Mouse (Mus musculus): ENCODE measurements around the gene Zfp36l2.
"Not testable (repeated sequence)": the region's sequence is repeated elsewhere in the genome, so short reads cannot be mapped to it uniquely, and the experiment has no call there.

Gene Zfp36l2

DNA sequence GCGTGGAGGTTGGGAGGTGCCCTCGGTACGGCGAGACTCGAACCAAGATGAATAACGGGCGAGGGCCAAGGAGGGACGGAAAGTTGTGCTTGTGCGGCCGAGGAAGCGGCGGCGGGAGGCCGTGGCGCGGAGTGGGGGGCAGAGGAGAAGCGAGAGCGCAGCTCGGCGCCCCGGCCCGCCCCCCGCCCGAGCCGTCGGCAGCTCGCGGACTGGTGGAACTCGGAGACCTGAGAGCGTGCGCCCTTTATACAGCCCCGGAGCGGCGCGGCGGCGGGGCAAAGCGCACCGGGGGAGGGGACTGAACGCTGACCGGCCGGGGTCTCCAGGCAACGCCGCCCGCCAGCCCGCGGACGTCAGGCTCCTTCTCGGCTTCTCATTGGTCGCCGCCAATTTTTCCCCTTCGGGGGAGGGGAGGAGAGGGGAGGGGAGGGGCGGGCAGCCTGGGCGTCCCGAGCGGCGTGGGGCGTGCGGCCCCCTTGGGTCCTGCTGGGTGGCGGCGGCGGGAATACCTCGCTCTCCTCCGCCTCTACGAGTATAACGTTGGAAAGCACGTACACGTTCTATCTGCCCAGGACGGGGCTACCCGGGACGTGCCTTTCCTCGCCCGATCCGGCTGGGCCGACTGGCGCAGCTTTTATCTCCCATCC lies at the start of gene Zfp36l2:
Gene Zfp36l2, minus strand, starts transcription at position 221 of the 647 bp plus-strand sequence.
- DNase-seq = peak; percentile 50 to 53

DNA sequence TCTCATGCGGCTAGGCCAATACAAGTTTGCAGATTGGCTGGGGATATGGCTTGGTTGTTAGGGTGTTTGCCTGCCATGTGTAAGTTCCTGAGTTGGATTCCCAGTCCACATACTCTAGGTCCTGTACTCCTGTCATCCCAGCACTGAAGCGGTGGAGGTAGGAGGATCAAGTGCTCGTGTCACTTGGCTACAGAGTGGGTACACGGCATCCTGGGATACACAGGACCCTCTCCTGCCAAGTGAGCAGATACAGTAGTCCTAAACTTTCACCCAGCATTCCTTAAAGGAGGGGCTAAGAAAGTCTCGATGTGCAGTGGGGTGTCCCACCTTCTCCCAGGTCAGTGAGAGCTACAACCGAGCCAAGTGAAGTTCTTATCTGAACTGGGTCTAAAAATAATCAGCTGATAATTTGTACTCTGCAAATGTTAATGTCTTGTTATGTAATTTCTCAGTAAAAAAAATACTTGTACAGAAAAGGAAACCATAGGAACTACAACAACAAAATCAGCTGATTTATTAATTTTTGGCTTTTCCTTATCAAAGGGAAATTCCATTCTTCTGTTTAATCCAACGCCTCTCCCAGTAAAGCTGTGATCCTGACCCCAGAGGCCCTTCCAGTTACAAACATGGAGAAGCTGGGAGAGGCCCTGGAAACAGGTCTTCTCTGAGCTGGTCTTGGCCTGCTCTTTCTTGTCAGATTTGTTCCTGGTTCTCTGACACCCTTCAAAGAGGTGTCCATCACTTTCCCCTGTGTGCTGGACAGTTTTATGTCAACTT lies 49.2 kb upstream of the Zfp36l2 start:
- DNase-seq = no peak

DNA sequence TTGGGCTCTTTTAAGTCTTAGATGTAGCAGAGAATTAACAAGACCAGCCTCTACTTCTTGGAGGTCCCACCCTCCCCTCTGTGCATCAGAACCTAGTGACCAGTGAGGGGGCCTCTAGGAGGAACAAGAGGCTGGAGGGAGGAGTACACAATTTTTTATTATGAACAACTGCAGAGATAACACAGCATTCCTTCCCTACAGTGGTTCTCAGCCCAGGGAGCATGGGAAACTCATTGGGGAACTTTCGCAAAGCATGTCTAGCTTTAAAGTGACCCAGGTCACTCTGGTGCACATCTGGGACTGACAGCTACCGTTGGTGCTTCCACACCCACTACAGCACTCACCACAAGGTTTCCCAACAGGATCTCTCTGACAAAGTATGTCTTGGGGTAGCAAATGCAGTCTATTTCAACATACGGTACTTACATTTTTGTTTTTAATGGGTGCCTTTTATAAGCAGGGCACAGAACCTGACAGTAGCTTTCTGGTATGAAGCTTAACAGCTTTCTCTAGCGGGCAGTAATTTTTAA lies 47.7 kb upstream of the Zfp36l2 start:
- no peak for DNase-seq

DNA sequence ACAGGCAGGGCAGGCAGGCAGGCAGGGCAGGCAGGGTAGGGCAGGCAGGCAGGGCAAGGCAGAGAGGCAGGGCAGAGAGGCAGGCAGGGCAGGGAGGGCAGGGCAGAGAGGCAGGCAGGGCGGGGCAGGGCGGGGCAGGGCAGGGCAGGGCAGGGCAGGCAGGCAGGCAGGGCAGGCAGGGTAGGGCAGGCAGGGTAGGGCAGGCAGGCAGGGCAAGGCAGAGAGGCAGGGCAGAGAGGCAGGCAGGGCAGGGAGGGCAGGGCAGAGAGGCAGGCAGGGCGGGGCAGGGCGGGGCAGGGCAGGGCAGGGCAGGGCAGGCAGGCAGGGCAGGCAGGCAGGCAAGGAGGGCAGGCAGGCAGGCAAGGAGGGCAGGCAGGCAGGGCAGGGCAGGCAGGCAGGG lies 47.0 kb upstream of the Zfp36l2 start:
- DNase-seq = not testable (repeated sequence)

DNA sequence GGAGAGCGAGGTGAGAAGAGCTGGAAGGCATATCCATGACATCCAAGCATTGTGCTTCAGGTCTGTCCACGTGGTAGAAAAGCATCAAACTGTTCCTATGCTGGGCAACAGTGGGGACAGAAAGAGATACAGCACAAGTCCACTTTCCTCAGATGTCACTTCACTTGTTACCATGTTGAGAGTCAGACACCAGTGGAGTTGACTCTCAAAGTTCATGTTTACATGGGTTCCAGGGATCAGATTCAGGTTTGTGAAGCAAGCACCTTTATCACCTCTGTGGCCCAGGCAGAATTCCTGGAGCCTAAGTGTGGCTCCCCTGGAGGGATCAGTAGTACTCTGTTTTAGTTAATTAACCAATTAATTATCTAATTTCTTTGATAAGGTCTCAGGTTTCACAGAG lies 46.0 kb upstream of the Zfp36l2 start:
- DNase-seq = no peak

DNA sequence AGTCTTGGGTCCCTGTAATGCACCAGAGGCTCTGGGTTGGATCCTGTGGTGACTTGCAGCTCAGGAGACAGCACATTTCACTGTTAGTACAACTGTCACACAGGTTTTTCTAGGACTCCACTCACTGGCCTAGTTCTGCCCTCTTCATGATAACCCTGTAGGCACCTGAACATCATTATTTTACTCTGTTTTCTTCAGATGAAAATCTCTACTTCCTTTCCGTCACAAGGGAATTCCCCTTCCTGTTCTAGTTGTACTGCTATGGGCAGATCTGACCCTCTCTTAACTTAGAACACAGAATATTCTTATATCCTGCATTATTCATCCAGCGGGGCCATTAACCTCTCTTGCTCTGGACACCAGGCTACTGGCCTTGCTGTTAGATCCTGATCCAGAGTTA lies 43.6 kb upstream of the Zfp36l2 start:
- no peak for DNase-seq

DNA sequence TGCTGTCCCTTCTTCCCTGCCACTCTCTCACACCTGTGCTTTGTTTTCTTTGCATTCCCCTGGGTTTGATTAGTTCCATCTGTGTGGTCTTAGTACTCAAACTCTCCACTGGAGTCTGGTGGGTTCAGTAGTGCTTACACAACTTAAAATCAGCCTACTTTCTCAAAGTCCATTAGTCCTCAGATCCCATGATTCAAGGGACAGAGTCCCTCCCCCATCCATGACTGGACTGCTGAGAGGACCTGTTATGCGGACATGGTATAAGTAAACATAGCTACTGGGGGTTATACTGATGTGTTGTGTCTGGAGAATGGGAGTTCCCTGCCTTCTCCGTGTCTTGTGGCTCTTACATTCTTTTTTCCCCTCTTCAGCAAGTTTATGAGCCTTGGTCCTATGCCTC lies 40.5 kb upstream of the Zfp36l2 start:
- no peak for DNase-seq

DNA sequence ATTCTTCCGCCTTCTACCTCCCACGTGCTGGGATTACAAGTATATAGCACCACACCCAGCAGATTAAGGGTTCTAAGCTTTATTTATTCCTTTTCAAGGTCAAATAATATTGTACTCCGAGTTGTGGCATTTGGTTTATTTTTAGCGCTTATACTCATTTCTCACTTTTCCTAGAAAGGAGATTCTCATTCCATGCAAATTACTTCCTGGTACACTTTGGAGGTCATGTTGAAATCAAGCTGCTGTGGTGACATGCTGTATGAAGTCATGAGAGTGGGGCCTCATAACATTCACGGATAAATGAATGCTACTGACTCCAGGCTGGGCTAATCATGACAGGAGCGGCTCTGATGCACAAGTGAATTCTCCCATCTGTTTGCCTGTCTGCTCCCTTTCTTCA lies 38.9 kb upstream of the Zfp36l2 start:
- DNase-seq = no peak

DNA sequence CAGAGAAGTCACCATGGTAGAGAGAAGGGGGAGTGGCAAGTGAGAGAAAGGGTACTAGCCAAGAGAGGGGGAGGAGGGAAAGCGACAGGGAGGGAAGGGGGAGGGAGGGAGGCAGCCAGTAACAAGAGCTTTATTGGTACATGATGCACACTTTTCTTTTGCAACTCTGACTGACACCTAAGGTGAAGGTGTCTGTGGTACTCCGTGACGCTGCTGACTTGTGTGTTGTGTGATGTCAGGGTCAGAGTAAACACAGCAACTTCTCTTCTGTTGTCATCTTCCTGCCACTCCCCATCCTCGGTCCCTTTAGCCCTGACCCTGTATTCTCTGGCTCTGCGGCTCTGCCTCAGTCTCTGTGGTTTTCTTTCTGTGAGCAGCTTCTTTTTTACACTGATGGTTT lies 38.5 kb upstream of the Zfp36l2 start:
- DNase-seq = no peak

DNA sequence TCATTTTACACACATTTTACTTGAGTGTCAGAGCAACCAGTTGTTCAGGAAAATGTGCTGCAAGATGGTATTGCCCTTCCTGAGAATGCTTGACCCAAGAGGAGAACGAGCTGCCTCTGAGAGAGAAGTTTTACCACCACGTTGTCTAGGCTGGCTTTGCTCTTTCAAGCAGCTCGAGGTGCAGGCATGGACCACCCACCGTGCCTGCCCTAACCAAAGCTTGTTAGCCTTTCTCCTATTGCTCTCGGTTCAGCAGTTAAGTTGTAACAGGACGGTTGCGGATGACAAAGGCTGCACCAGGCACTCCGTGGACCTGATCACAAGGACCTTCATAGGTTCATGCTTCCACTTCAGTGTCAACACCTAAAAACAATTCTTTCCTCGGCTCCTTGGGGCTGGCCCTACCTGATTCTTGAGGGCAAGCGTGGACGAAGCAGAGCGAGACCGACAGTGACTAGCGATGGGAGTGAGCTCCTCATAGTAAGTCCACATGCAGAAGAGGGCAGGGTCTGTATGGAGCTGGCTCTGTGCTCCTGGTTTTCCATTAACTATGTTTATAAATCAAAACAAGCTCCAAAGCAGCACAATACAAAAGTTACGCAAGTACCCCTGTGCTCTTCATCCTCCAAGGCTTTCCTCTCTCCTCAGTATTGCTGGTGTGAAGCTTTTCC lies 36.6 kb upstream of the Zfp36l2 start:
- DNase-seq = no peak

DNA sequence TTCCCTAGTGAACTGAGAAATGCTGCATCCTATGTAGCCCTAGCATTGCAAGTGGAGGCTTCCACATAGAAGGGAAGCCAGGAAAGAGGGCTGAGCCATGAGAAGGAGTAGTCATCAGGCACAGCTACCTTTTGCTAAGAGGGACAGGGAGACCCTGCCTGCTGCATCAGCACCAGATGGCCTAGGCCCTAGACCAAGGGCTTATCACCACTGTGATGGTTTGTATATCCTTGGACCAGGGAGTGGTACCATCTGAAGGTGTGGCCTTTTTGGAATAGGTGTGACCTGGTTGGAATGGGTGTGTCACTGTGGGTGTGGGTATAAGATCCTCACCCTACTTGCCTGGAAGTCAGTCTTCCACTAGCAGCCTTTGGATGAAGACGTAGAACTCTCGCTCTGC lies 31.1 kb upstream of the Zfp36l2 start:
- DNase-seq = not testable (repeated sequence)

DNA sequence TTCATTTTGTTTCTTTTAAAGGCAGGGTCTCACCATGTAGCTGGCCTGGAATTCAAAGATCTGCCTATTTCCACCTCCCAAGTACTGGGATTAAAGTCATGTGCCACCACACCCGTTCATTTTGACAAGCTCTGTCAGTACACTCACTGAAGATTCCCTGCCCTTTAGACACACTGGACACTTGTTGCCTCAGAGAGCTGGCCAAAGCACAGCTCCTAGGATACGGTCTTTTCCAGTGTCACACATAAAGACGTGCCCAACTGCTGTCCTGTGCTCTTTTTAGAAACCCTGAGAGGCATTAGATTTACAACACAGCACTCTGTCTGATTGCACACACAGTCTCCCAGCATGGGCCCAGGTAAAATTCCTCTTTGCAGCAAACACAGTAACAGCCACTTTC lies 29.9 kb upstream of the Zfp36l2 start:
- DNase-seq = no peak

DNA sequence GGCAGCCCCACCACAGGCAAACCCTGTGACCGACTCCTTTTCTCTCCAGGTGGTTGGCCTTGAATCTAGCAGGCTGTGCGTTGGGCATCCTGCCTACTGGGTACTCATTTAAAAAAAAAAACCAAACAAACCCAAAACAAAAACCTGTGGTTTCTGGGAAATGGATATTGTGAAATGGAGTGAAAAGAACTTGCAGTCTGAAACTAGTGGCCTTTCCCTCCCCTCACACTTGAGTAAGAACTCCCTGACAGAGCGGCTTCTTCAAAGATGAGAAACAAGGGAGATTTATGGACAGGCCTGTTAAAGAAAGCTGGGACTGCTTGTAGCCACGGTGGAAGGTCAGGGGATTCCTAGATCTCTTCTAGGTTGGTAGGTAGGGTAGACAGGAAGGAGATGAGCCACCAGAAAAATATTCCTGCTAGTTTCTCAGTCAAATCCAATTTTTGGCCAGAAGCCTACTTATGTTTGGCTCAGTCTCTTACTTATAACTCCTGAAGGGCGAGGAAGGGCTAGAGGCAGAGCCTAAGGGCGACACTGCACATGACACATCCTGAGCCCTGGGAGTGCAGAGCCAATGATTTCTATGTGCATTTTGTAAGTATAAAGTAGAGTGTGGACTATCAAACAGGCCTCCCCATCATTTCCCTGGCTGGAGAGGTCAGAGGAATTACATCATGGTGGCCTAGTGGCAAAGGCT lies 27.7 kb upstream of the Zfp36l2 start:
- peak in 1 of 2 experiments; percentile 12 for DNase-seq

DNA sequence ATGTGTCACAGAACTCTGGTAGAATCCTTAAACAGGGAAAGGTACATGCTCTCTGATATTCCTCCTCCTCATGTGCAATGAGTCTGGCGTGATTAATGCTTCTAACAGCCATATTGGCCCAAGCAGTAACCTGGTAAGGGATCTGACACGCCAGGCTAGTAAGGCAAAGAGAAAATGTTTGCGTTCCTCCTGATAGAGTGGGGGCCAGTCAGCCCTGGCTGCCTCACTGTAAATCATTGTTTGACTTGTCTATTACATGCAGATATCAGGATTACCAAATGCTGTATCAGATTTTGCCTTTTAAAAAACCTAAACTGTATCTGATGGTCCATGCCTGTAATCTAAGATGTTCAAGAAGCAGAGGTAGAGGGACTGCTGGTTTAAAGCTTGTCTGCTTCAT lies 25.7 kb upstream of the Zfp36l2 start:
- DNase-seq = no peak

DNA sequence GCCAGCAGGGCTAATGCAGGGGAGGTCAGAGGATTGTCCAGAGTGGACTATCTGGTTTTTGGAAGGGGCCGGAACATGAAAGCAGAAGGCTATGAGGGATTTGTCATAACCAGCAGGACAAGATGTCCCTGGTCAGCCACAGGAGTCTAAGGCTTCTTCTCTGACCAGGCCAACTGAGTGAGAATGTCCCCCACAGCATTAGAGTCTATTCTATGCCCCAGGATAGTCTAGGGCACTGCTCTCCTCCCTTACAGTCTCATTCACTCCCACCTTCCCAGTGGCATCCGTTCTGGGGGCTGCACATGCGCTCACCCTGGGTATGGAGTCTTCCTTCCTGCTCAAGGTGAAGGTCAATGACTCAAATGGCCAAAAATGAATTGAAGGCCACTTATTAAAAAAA lies 19.9 kb upstream of the Zfp36l2 start:
- DNase-seq = no peak

DNA sequence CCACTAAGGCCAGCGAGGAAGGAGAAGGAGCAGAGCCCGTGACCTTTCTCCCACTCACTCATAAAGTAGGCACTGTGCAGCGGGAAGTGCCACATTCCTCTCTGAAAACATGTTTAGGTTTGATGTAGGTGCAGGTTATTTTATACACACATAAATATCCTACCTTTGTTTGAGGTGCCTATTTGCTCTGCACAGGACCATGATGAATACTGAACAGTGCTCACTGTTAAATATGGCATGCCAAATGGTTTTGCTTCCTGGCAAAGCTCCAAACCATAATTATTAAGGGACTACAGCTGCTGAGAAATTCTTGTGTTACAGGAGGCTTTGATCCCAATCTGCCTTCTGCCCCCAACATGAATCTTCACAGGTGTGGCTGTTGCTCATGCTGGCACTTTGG lies 18.5 kb upstream of the Zfp36l2 start:
- no peak for DNase-seq

DNA sequence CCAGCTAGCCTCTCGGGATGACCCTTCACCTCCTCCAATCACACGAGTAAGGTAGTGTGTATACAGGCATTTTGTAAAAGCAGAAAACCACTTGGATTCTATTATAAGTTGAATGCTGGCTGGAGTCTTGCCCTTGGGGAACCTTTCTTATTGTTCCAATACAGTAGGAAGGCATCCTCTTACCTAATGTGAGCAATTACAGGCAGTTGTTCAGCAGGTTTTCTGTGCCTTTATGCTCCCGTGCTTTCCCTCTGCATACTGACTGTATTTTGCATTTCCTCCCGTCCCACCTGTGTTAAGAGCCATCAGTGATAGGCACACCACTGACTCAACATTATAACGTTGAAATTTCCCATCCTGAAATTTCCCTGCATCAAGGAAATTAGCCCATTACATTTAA lies 17.2 kb upstream of the Zfp36l2 start:
- no peak for DNase-seq

DNA sequence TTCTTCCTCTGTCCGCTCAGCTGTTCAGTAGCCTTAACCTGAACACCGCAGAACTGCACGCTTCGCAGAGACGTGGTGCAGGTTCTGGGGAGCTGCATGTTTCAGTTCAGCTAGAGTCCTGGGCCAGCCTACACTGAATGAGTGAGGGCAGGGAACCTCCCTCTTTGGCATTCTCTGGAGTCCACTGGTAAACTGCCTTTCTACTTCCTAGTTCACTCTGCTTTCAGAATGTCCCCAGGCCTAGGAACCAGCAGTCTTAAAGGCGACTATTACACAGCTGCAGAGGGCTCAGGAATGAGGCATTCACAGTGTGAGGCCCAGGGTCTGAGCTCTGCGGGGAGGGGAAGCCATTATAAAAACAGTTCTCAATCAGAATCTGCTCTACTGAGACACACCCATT lies 15.6 kb upstream of the Zfp36l2 start:
- DNase-seq = no peak

DNA sequence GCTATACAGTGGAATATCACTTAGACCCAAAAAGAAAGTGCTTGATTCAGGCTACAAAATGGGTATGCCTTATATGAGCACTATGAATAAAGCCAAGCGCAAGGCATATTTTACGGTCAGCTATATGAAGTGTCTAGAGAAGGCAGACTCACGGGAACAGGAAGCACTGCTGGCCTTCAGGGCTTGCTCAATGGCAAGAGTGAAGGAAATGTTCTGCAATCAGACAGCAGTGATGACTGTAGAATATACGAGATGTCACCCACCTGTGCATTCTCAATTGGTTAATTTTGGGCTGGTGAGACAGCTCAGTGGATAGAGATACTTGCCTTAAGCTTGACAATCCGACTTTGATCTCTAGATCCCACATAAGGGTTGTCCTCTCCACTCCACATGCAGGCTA lies 13.4 kb upstream of the Zfp36l2 start:
- no peak for DNase-seq

DNA sequence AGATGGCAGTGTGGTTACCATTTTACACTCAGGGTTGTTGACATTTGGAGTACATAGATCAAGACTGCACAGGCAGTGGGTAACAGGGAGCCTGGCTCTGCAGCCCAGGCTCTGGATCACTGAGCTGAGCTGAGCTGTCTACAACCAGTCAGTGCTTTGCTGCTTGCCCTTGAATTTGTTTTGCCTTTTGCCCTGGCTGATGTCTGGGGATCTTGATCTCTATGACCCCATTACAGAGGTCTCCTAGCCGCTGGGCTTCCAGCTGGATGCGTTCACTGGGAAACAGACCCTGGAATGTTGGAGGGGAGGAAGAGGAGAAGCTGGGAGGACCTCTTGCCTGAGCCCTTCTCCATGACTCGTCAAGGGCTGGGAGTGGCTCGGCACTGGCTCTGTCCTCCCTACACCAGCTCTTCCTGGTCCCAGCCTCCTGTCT lies 10.2 kb upstream of the Zfp36l2 start:
- DNase-seq = no peak

DNA sequence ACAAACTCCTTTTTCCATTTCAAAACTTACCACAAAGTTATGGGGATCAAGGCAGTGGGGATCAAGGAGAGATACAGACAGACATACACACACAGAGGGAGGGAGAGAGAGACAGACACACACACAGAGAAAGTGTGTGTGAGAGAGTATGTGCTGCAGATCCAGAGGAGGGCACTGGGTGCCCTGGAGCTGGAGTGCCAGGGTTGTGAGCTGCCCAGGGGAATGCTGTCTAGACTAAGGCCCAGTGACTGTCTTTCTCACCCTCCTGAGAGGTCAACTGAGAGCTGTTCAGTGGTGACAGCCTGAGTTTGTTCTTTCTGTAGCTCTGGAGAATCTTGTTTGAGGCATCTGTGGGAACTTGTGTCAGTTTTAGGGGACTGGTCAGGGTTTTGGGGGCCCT lies 8.6 kb upstream of the Zfp36l2 start:
- no peak for DNase-seq

DNA sequence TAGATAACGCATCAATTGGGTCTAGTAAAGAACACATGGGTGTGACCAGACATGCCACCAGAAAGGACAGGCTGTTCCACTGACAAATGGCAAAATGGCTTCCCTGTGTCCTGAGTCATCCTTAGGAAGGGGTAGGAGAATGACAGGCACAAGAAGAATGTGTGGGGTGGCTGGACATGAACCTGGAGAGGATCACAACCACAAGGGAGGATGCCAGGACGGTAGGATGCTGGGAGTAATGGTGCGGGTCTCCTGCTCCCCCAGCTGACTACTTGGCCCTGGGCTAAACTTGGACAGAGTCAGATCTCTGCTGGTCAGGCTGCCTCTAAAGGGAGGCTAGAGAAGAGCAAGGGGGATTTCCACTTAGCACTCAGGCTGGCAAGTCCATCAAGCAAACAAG lies 8.1 kb upstream of the Zfp36l2 start:
- no peak for DNase-seq

DNA sequence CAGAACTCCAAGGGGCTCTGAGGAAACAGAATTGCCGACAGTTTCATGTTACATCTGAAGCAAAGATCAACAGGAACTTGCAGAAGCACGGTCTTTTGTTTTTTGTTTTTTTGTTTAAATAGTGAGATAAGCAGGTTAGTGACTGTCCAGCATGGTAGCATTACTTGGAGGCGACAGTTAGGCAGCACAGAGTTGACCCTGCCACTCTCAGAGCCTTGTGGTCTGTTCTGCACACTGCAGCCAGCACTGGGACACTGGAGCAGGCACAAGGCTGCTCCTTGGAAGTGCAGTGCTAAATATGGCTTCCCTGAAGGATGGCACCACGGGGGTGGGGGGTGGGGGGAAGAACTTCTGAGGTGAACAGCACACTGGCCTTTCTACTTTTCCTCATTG lies 7.3 kb upstream of the Zfp36l2 start:
- no peak for DNase-seq

Measured in cerebellum, adult 18-20 months (tissue).